Mouse (Mus musculus) lung, embryonic 16.5 days (tissue): ENCODE results near the gene Ippk. TPM values are rescaled to one million over a fixed set of nuclear protein-coding genes. Genes with fewer than 3 reads are reported as not detected.

ENCODE experiments used
- ATAC-seq: fragments of 200-750 bp; cut with Nextera tagmentation; 2 replicates; pipeline ENCODE4 v1.8.0; 2017; ENCODE audit warnings: low read depth, mild to moderate bottlenecking, moderate library complexity
- H3K27ac ChIP-seq: fragments of 300-500 bp; sonication (generic); 2 replicates; pipeline ENCODE4 v1.5.1; 2014; ENCODE audit warnings: mild to moderate bottlenecking, control low read depth, low read length
- H3K27me3 ChIP-seq: fragments of 300-500 bp; sonication (generic); 2 replicates; pipeline ENCODE4 v1.6.1; 2014; ENCODE audit warnings: low read depth, low read length, mixed read lengths; ENCODE audit not compliant: control insufficient read depth, insufficient read depth
- H3K36me3 ChIP-seq: fragments of 300-500 bp; sonication (generic); 2 replicates; pipeline ENCODE4 v1.6.1; 2014; ENCODE audit warnings: low read length; ENCODE audit not compliant: control insufficient read depth, insufficient read depth
- H3K4me1 ChIP-seq: fragments of 300-500 bp; sonication (generic); replicated peaks from 2 replicates; pipeline ENCODE4 v1.6.1; 2014; ENCODE audit warnings: low read length, mixed read lengths; ENCODE audit not compliant: control insufficient read depth, insufficient read depth
- H3K4me2 ChIP-seq: fragments of 300-500 bp; sonication (generic); 2 replicates; pipeline ENCODE4 v1.6.1; 2014; ENCODE audit warnings: low read depth, low read length, control low read depth
- H3K4me3 ChIP-seq: fragments of 300-500 bp; sonication (generic); 2 replicates; pipeline ENCODE4 v1.5.1; 2014; ENCODE audit warnings: mild to moderate bottlenecking, low read length, control low read depth
- H3K9ac ChIP-seq: fragments of 300-500 bp; sonication (generic); 2 replicates; pipeline ENCODE4 v1.6.1; 2014; ENCODE audit warnings: low read length, control low read depth
- H3K9me3 ChIP-seq: fragments of 300-500 bp; sonication (generic); 2 replicates; pipeline ENCODE4 v1.6.1; 2016; ENCODE audit warnings: low read length; ENCODE audit not compliant: control insufficient read depth
- WGBS: fragments of 180-500 bp; shearing (Covaris S2); extraction: QIAGEN DNeasy Blood & Tissue Kit; methylation state at CpG from one replicate; pipeline ENCODE4 v1.1.7; 2014; 5-methylcytosine and 5-hydroxymethylcytosine counted together
- polyA plus RNA-seq: library from polyadenylated mRNA; unstranded; fragments of >200 nt; fragmentation: Nextera tagmentation; extraction: Ambion mirVana; gene quantifications from 2 replicates; pipeline ENCODE4 v1.2.1, GENCODE M21; 2015

The Ippk gene
- polyA plus RNA-seq, 1 experiment from 2014 or later = 16.2 TPM

GRCm38 (mm10) chr13:49485388-49485787, 64.3 kb downstream of the Ippk start:
- no peak overlapping the region for H3K4me2 ChIP-seq
- H3K9ac ChIP-seq = no peak overlapping the region
- peaks cover 8% of the 10 kb centered on the region for H3K4me1 ChIP-seq
- H3K9me3 ChIP-seq = no peaks in the 10 kb centered on the region
- H3K4me3 ChIP-seq = no peak overlapping the region
- no peaks in the 10 kb centered on the region for H3K36me3 ChIP-seq
- ATAC-seq = peak; percentile 67
- peak overlapping the region; percentile 59 for H3K27ac ChIP-seq
- H3K27me3 ChIP-seq = no peaks in the 10 kb centered on the region
- 64% methylated on average over 5 of the region's 5 CpGs for WGBS

- 59% methylated on average over 6 of the region's 6 CpGs for WGBS
- Histone ChIP-seq H3K4me1 (no peaks in the 10 kb centered on the region), H3K4me2 (no peak within 1 kb of the TSS), H3K4me3 (no peak within 1 kb of the TSS), H3K27ac (peak within 1 kb of the TSS; percentile 29; the same call in 1 of the 2 replicates), H3K36me3 (no peaks in the 10 kb centered on the region), H3K9me3 (no peaks in the 10 kb centered on the region), H3K9ac (no peak within 1 kb of the TSS), H3K27me3 (no peaks in the 10 kb centered on the region)
- no peak for ATAC-seq
Measured at GRCm38 (mm10) chr13:49492376-49493368, 71.6 kb downstream of the Ippk start, which contains the start of gene Tes3-ps. Gene Tes3-ps (plus strand): TSS chr13:49493318.

GRCm38 (mm10) chr13:49504510-49504909, 83.5 kb downstream of the Ippk start, which contains the start of gene Ecm2:
Gene Ecm2 (plus strand): TSS chr13:49504810.
- no peak within 1 kb of the TSS for H3K27ac ChIP-seq
- no peaks in the 10 kb centered on the region for H3K9me3 ChIP-seq
- H3K4me3 ChIP-seq = no peak within 1 kb of the TSS
- 0 out of 2 replicates have a peak within 1 kb of the TSS, but pooled peaks have one; percentile 2 for H3K4me2 ChIP-seq
- no peak within 1 kb of the TSS for H3K9ac ChIP-seq
- H3K36me3 ChIP-seq = no peaks in the 10 kb centered on the region
- no peak for ATAC-seq
- H3K27me3 ChIP-seq = no peaks in the 10 kb centered on the region
- H3K4me1 ChIP-seq = no peaks in the 10 kb centered on the region
- WGBS = 48% methylated on average over 4 of the region's 4 CpGs

- WGBS = 68% methylated on average over 4 of the region's 4 CpGs
- H3K27me3 ChIP-seq = no peaks in the 10 kb centered on the region
- H3K4me2 ChIP-seq = no peak overlapping the region
- no peaks in the 10 kb centered on the region for H3K9me3 ChIP-seq
- no peak overlapping the region for H3K9ac ChIP-seq
- no peak overlapping the region for H3K27ac ChIP-seq
- H3K4me1 ChIP-seq = no peaks in the 10 kb centered on the region
- no peak for ATAC-seq
- no peaks in the 10 kb centered on the region for H3K36me3 ChIP-seq
- H3K4me3 ChIP-seq = no peak overlapping the region
Measured at GRCm38 (mm10) chr13:49505776-49506175, 84.7 kb downstream of the Ippk start.

GRCm38 (mm10) chr13:49507176-49507575, 86.1 kb downstream of the Ippk start:
- no peaks in the 10 kb centered on the region for H3K36me3 ChIP-seq
- 34% methylated on average over 3 of the region's 3 CpGs for WGBS
- no peak overlapping the region for H3K9ac ChIP-seq
- H3K4me2 ChIP-seq = no peak overlapping the region
- no peaks in the 10 kb centered on the region for H3K27me3 ChIP-seq
- H3K4me3 ChIP-seq = no peak overlapping the region
- H3K9me3 ChIP-seq = no peaks in the 10 kb centered on the region
- no peaks in the 10 kb centered on the region for H3K4me1 ChIP-seq
- no peak for ATAC-seq
- no peak overlapping the region; the same call in 1 of the 2 replicates for H3K27ac ChIP-seq

Other genes starting within 250 kb of the Ippk start
- 46.8 and 47.5 TPM in 2 replicates for gene Ninj1, start 233.8 kb upstream of the Ippk start, polyA plus RNA-seq
- 48.7 and 57.1 TPM in 2 replicates for gene Card19, start 205.2 kb upstream of the Ippk start, polyA plus RNA-seq
- 1.6 and 2.2 TPM in 2 replicates for gene Susd3, start 172.5 kb upstream of the Ippk start, polyA plus RNA-seq
- 0.26 and 0.33 TPM in 2 replicates for gene Fgd3, start 100.9 kb upstream of the Ippk start, polyA plus RNA-seq
- gene Bicd2, start 79.7 kb upstream of the Ippk start, polyA plus RNA-seq = 31.2 and 32.1 TPM in 2 replicates
- gene Tes3-ps, start 72.1 kb downstream of the Ippk start, polyA plus RNA-seq = 1.2 and 1.9 TPM in 2 replicates
- gene Ecm2, start 83.6 kb downstream of the Ippk start, polyA plus RNA-seq = 1.9 and 2.3 TPM in 2 replicates
- gene Aspn, start 123.2 kb downstream of the Ippk start, polyA plus RNA-seq = 49.3 and 51.7 TPM in 2 replicates
- 1.8 and 2.0 TPM in 2 replicates for gene Omd, start 161.2 kb downstream of the Ippk start, polyA plus RNA-seq
- gene Ogn, start 186.8 kb downstream of the Ippk start, polyA plus RNA-seq = 131 and 132 TPM in 2 replicates
- gene Cenpp, start 231.5 kb downstream of the Ippk start, polyA plus RNA-seq = 33.0 and 33.2 TPM in 2 replicates
- gene Nol8, start 231.8 kb downstream of the Ippk start, polyA plus RNA-seq = 14.7 and 15.2 TPM in 2 replicates